Mouse (Mus musculus): ENCODE measurements around the gene Rgl3. TPM values are rescaled to one million over a fixed set of nuclear protein-coding genes. Genes with fewer than 3 reads are reported as not detected.

Gene Rgl3
- polyA plus RNA-seq, 1 experiment from 2014 or later: 4.7 TPM

- H3K9me3 ChIP-seq: no peaks in the 10 kb centered on the region
- DNase-seq (ENCODE audit: extremely low spot score, low spot score): no peak
- no peaks in the 10 kb centered on the region for H3K27me3 ChIP-seq (ENCODE audit: poor library complexity, severe bottlenecking)
- H3K4me1 ChIP-seq: peaks cover 19% of the 10 kb centered on the region
- H3K36me3 ChIP-seq (replicated peaks): peaks cover 23% of the 10 kb centered on the region
- WGBS: 87% methylated on average over 3 of the region's 3 CpGs
- no peak overlapping the region for H3K27ac ChIP-seq
- no peak overlapping the region for H3K4me3 ChIP-seq
These were observed 65.7 kb downstream of the Rgl3 start for GRCm38 (mm10) chr9:21923490-21924098.

GRCm38 (mm10) chr9:21923036-21923435, 66.2 kb downstream of the Rgl3 start:
- Histone ChIP-seq H3K27me3 (ENCODE audit: poor library complexity, severe bottlenecking) (0 out of 2 replicates have a peak, but pooled peaks cover under 1% of the 10 kb centered on the region), H3K36me3 (replicated peaks) (peaks cover 23% of the 10 kb centered on the region), H3K4me3 (no peak overlapping the region), H3K9me3 (no peaks in the 10 kb centered on the region), H3K4me1 (peaks cover 24% of the 10 kb centered on the region), H3K27ac (no peak overlapping the region)
- DNase-seq (ENCODE audit: extremely low spot score, low spot score): no peak
- WGBS: 88% methylated on average over 4 of the region's 4 CpGs

Other genes with a start within 250 kb of the Rgl3 start
- 196 and 197 TPM in 2 replicates for gene Spc24, start 229.1 kb downstream of the Rgl3 start, polyA plus RNA-seq (2016; fragmentation: Nextera tagmentation; extraction: Ambion mirVana)
- 8.6 and 8.9 TPM in 2 replicates for gene Kank2, start 190.7 kb downstream of the Rgl3 start, polyA plus RNA-seq (2016; fragmentation: Nextera tagmentation; extraction: Ambion mirVana)
- 0.62 and 0.94 TPM in 2 replicates for gene Angptl8, start 153.9 kb downstream of the Rgl3 start, polyA plus RNA-seq (2016; fragmentation: Nextera tagmentation; extraction: Ambion mirVana)
- 24.2 and 24.7 TPM in 2 replicates for gene Dock6, start 136.8 kb downstream of the Rgl3 start, polyA plus RNA-seq (2016; fragmentation: Nextera tagmentation; extraction: Ambion mirVana)
- gene Rab3d, start 71.3 kb downstream of the Rgl3 start, polyA plus RNA-seq (2016; fragmentation: Nextera tagmentation; extraction: Ambion mirVana): 5.1 and 5.3 TPM in 2 replicates
- gene Ccdc159, start 62.0 kb downstream of the Rgl3 start, polyA plus RNA-seq (2016; fragmentation: Nextera tagmentation; extraction: Ambion mirVana): 3.5 and 3.6 TPM in 2 replicates
- 32.0 and 33.7 TPM in 2 replicates for gene Tmem205, start 61.9 kb downstream of the Rgl3 start, polyA plus RNA-seq (2016; fragmentation: Nextera tagmentation; extraction: Ambion mirVana)
- 9.0 and 11.5 TPM in 2 replicates for gene Plppr2, start 52.4 kb downstream of the Rgl3 start, polyA plus RNA-seq (2016; fragmentation: Nextera tagmentation; extraction: Ambion mirVana)
- gene Swsap1, start 33.7 kb downstream of the Rgl3 start, polyA plus RNA-seq (2016; fragmentation: Nextera tagmentation; extraction: Ambion mirVana): 7.2 and 9.6 TPM in 2 replicates
- 10.2 and 10.8 TPM in 2 replicates for gene Epor, start 25.9 kb downstream of the Rgl3 start, polyA plus RNA-seq (2016; fragmentation: Nextera tagmentation; extraction: Ambion mirVana)
- 4.6 and 5.0 TPM in 2 replicates for gene Ccdc151, start 13.2 kb upstream of the Rgl3 start, polyA plus RNA-seq (2016; fragmentation: Nextera tagmentation; extraction: Ambion mirVana)
- 109 and 110 TPM in 2 replicates for gene Prkcsh, start 13.4 kb upstream of the Rgl3 start, polyA plus RNA-seq (2016; fragmentation: Nextera tagmentation; extraction: Ambion mirVana)
- gene Elavl3, start 62.6 kb upstream of the Rgl3 start, polyA plus RNA-seq (2016; fragmentation: Nextera tagmentation; extraction: Ambion mirVana): 11.2 and 14.8 TPM in 2 replicates
- gene Gm49318, start 81.8 kb upstream of the Rgl3 start, polyA plus RNA-seq (2016; fragmentation: Nextera tagmentation; extraction: Ambion mirVana): not detected in 2 replicates
- 10.0 and 11.3 TPM in 2 replicates for gene Zfp653, start 81.9 kb upstream of the Rgl3 start, polyA plus RNA-seq (2016; fragmentation: Nextera tagmentation; extraction: Ambion mirVana)
- 42.0 and 43.2 TPM in 2 replicates for gene Ecsit, start 96.0 kb upstream of the Rgl3 start, polyA plus RNA-seq (2016; fragmentation: Nextera tagmentation; extraction: Ambion mirVana)
- gene Cnn1, start 109.8 kb upstream of the Rgl3 start, polyA plus RNA-seq (2016; fragmentation: Nextera tagmentation; extraction: Ambion mirVana): 0.46 and 1.0 TPM in 2 replicates
- 250 and 254 TPM in 2 replicates for gene Elof1, start 127.7 kb upstream of the Rgl3 start, polyA plus RNA-seq (2016; fragmentation: Nextera tagmentation; extraction: Ambion mirVana)
- 19.2 and 26.1 TPM in 2 replicates for gene Acp5, start 146.3 kb upstream of the Rgl3 start, polyA plus RNA-seq (2016; fragmentation: Nextera tagmentation; extraction: Ambion mirVana)
- gene Pigyl, start 167.4 kb upstream of the Rgl3 start, polyA plus RNA-seq (2016; fragmentation: Nextera tagmentation; extraction: Ambion mirVana): 53.3 and 56.9 TPM in 2 replicates
- 0.18 and 0.32 TPM in 2 replicates for gene Zfp872, start 198.6 kb upstream of the Rgl3 start, polyA plus RNA-seq (2016; fragmentation: Nextera tagmentation; extraction: Ambion mirVana)
- 11.6 and 12.1 TPM in 2 replicates for gene Zfp809, start 236.3 kb upstream of the Rgl3 start, polyA plus RNA-seq (2016; fragmentation: Nextera tagmentation; extraction: Ambion mirVana)

Measured in forebrain, embryonic 10.5 days (tissue).